In genomic region chr9:15510557-15511310, GRCm38 (mm10) we compare ENCODE assay signal across 14 mouse cellular contexts. TPM values are rescaled to one million over a fixed set of nuclear protein-coding genes. Genes with fewer than 3 reads are reported as not detected.
DNase-seq lines count a peak whose midpoint lies in the region; ATAC-seq and TF ChIP-seq lines count a peak whose summit lies in the region.
"Had no signal": no experiment of that assay in that cellular context is flagged by ENCODE, and none has a peak within 500 bp of the region (broad histone marks: within the 10 kb centered on the region; RNA-seq: fewer than 3 reads in every experiment).

No protein-coding gene starts in this region.

- no peaks in the 10 kb centered on the region for H3K36me3 ChIP-seq in hindbrain, embryonic 13.5 days
- no peaks in the 10 kb centered on the region for H3K36me3 ChIP-seq in hindbrain, embryonic 11.5 days (ENCODE audit: control insufficient read depth, insufficient read depth, low read length)
- H3K36me3 ChIP-seq in stomach, embryonic 16.5 days (ENCODE audit: control insufficient read depth, insufficient read depth, low read length): no peaks in the 10 kb centered on the region
- H3K36me3 ChIP-seq in stomach, postnatal 0 days (ENCODE audit: control insufficient read depth, insufficient read depth, low read length): no peaks in the 10 kb centered on the region
- no peaks in the 10 kb centered on the region for H3K36me3 ChIP-seq in limb, embryonic 14.5 days (ENCODE audit: control insufficient read depth, insufficient read depth, low read length)
- H3K36me3 ChIP-seq: liver, embryonic 15.5 days had no signal

- TF ChIP-seq POLR2A in limb, embryonic 14.5 days (IDR thresholded peaks at IDR 0.05; ENCODE audit: borderline replicate concordance, extremely low read depth, insufficient read depth, insufficient read length): no peak

- no peak overlapping the region for H3K4me2 ChIP-seq in hindbrain, embryonic 13.5 days
- no peak overlapping the region for H3K4me2 ChIP-seq in hindbrain, embryonic 11.5 days (replicated peaks; ENCODE audit: low read depth, low read length)
- H3K4me2 ChIP-seq in stomach, embryonic 16.5 days (ENCODE audit: low read depth, low read length): no peak overlapping the region
- H3K4me2 ChIP-seq in stomach, postnatal 0 days (replicated peaks; ENCODE audit: low read depth): no peak overlapping the region
- H3K4me2 ChIP-seq in limb, embryonic 14.5 days (replicated peaks; ENCODE audit: low read depth, low read length, severe bottlenecking): no peak overlapping the region
- H3K4me2 ChIP-seq: liver, embryonic 15.5 days had no signal

- WGBS in hindbrain, embryonic 13.5 days: 41% methylated on average over 3 of the region's 3 CpGs
- 66% methylated on average over 3 of the region's 3 CpGs for WGBS in hindbrain, embryonic 11.5 days
- WGBS in stomach, embryonic 16.5 days: 35% methylated on average over 3 of the region's 3 CpGs
- WGBS in stomach, postnatal 0 days: 43% methylated on average over 3 of the region's 3 CpGs
- 29% methylated on average over 3 of the region's 3 CpGs for WGBS in limb, embryonic 14.5 days

- no peak for TF ChIP-seq CTCF in stomach, postnatal 0 days (IDR thresholded peaks at IDR 0.05; ENCODE audit: low read depth)

- peak overlapping the region; percentile 30 for H3K27ac ChIP-seq in hindbrain, embryonic 13.5 days
- no peak overlapping the region for H3K27ac ChIP-seq in hindbrain, embryonic 11.5 days (ENCODE audit: low read depth, low read length)
- peak overlapping the region; percentile 8; the same call in 1 of the 2 replicates for H3K27ac ChIP-seq in stomach, embryonic 16.5 days (ENCODE audit: low read length)
- H3K27ac ChIP-seq in stomach, postnatal 0 days (replicated peaks): no peak overlapping the region
- no peak overlapping the region for H3K27ac ChIP-seq in limb, embryonic 14.5 days (replicated peaks; ENCODE audit: low read depth, low read length)
- H3K27ac ChIP-seq: liver, embryonic 15.5 days had no signal

- H3K4me3 ChIP-seq in hindbrain, embryonic 13.5 days: no peak overlapping the region
- H3K4me3 ChIP-seq in hindbrain, embryonic 11.5 days (ENCODE audit: low read depth, low read length): no peak overlapping the region
- no peak overlapping the region for H3K4me3 ChIP-seq in stomach, embryonic 16.5 days (replicated peaks; ENCODE audit: low read length)
- H3K4me3 ChIP-seq in stomach, postnatal 0 days (ENCODE audit: low read depth, low read length): no peak overlapping the region
- H3K4me3 ChIP-seq in limb, embryonic 14.5 days (replicated peaks; ENCODE audit: low read length): no peak overlapping the region
- H3K4me3 ChIP-seq: liver, embryonic 15.5 days had no signal

- H3K9ac ChIP-seq in hindbrain, embryonic 13.5 days: no peak overlapping the region
- no peak overlapping the region for H3K9ac ChIP-seq in hindbrain, embryonic 11.5 days (ENCODE audit: low read depth, low read length)
- H3K9ac ChIP-seq in stomach, embryonic 16.5 days (ENCODE audit: low read length): no peak overlapping the region
- no peak overlapping the region for H3K9ac ChIP-seq in stomach, postnatal 0 days (ENCODE audit: low read length)
- no peak overlapping the region for H3K9ac ChIP-seq in limb, embryonic 14.5 days (ENCODE audit: low read depth, low read length, severe bottlenecking)
- H3K9ac ChIP-seq: liver, embryonic 15.5 days had no signal

- no peaks in the 10 kb centered on the region for H3K9me3 ChIP-seq in hindbrain, embryonic 13.5 days
- no peaks in the 10 kb centered on the region for H3K9me3 ChIP-seq in hindbrain, embryonic 11.5 days (ENCODE audit: control insufficient read depth, low read length)
- no peaks in the 10 kb centered on the region for H3K9me3 ChIP-seq in stomach, embryonic 16.5 days (replicated peaks; ENCODE audit: control insufficient read depth, low read length)
- no peaks in the 10 kb centered on the region for H3K9me3 ChIP-seq in stomach, postnatal 0 days (ENCODE audit: control insufficient read depth, low read length)
- H3K9me3 ChIP-seq in limb, embryonic 14.5 days (ENCODE audit: control insufficient read depth, low read length): no peaks in the 10 kb centered on the region
- H3K9me3 ChIP-seq: liver, embryonic 15.5 days had no signal

- ATAC-seq in hindbrain, embryonic 13.5 days (ENCODE audit: low FRiP score): peak; percentile 58; the same call in 1 of the 2 replicates
- ATAC-seq in hindbrain, embryonic 11.5 days (ENCODE audit: low FRiP score): no peak
- no peak for ATAC-seq in stomach, embryonic 16.5 days (ENCODE audit: insufficient read depth, low FRiP score)
- no peak for ATAC-seq in stomach, postnatal 0 days (ENCODE audit: low FRiP score, low TSS enrichment)
- ATAC-seq in limb, embryonic 14.5 days (ENCODE audit: low FRiP score, low read depth): no peak

- DNase-seq in hindbrain, embryonic 11.5 days (ENCODE audit: low spot score): no peak
- DNase-seq in stomach, postnatal 0 days (ENCODE audit: low spot score): no peak
- DNase-seq in limb, embryonic 14.5 days (ENCODE audit: low spot score): peak; percentile 62
- no peak for DNase-seq in adrenal gland, adult 18-20 months (ENCODE audit: low spot score in 2 of 2)
- DNase-seq in spleen, postnatal 4 days (ENCODE audit: low spot score in 2 of 2): no peak
- DNase-seq: adrenal gland, adult 8-10 months; heart, adult 18-20 months; heart, postnatal 36 days; kidney, postnatal 10 days; thymus, postnatal 25 days had no signal

- peaks cover 32% of the 10 kb centered on the region for H3K4me1 ChIP-seq in hindbrain, embryonic 13.5 days (replicated peaks)
- H3K4me1 ChIP-seq in hindbrain, embryonic 11.5 days (replicated peaks; ENCODE audit: control insufficient read depth, insufficient read depth, low read length): no peaks in the 10 kb centered on the region
- peaks cover 28% of the 10 kb centered on the region for H3K4me1 ChIP-seq in stomach, embryonic 16.5 days (ENCODE audit: control insufficient read depth, insufficient read depth, low read length)
- no peaks in the 10 kb centered on the region for H3K4me1 ChIP-seq in stomach, postnatal 0 days (replicated peaks; ENCODE audit: control insufficient read depth, insufficient read depth)
- peaks cover 24% of the 10 kb centered on the region for H3K4me1 ChIP-seq in limb, embryonic 14.5 days (ENCODE audit: control insufficient read depth, insufficient read depth, low read length)

- no peak for TF ChIP-seq EP300 in stomach, postnatal 0 days (optimal IDR thresholded peaks at IDR 0.05)

- no peaks in the 10 kb centered on the region for H3K27me3 ChIP-seq in hindbrain, embryonic 13.5 days
- no peaks in the 10 kb centered on the region for H3K27me3 ChIP-seq in hindbrain, embryonic 11.5 days (ENCODE audit: control insufficient read depth, insufficient read depth, low read length)
- H3K27me3 ChIP-seq in stomach, embryonic 16.5 days (ENCODE audit: control insufficient read depth, insufficient read depth, low read length): no peaks in the 10 kb centered on the region
- no peaks in the 10 kb centered on the region for H3K27me3 ChIP-seq in stomach, postnatal 0 days (ENCODE audit: control insufficient read depth, insufficient read depth, low read length)
- no peaks in the 10 kb centered on the region for H3K27me3 ChIP-seq in limb, embryonic 14.5 days (ENCODE audit: control insufficient read depth, insufficient read depth, low read length)
- H3K27me3 ChIP-seq: CH12.LX; liver, embryonic 15.5 days had no signal

RNA-seq across cellular contexts. Expression of gene Smco4, which starts 17.5 kb away (rescaled TPM):
- polyA plus RNA-seq in hindbrain, embryonic 13.5 days (2015; fragmentation: Nextera tagmentation; extraction: Ambion mirVana): 0.50 and 1.0 TPM in 2 replicates
- 2.0 and 2.8 TPM in 2 replicates for polyA plus RNA-seq in hindbrain, embryonic 11.5 days (2014; fragmentation: Nextera tagmentation; extraction: Ambion mirVana)
- polyA plus RNA-seq in stomach, embryonic 16.5 days (2015; fragmentation: Nextera tagmentation; extraction: Ambion mirVana): 2.8 and 3.9 TPM in 2 replicates
- polyA plus RNA-seq in stomach, postnatal 0 days (2015; fragmentation: Nextera tagmentation; extraction: Ambion mirVana): 1.4 and 1.9 TPM in 2 replicates
- polyA plus RNA-seq in limb, embryonic 14.5 days (2012; rRNA removed): 24.5 and 26.2 TPM in 2 replicates
- polyA plus RNA-seq in limb, embryonic 14.5 days (2014; fragmentation: Nextera tagmentation; extraction: Ambion mirVana): 5.6 and 6.9 TPM in 2 replicates
- total RNA-seq in adrenal gland, adult 18-20 months (2021): 10 to 100 TPM; 16.6 to 28.7 TPM

Comparison
In these comparisons a context has a peak if more than half of its experiments do, and no peak if none do; other contexts are left out.
1. H3K27ac ChIP-seq: peak in hindbrain, embryonic 13.5 days (single experiment) and stomach, embryonic 16.5 days (single experiment); none in hindbrain, embryonic 11.5 days (single experiment), stomach, postnatal 0 days (single experiment) and limb, embryonic 14.5 days (single experiment).